Mouse (Mus musculus) thymus, adult 2 months (tissue): ENCODE measurements at regions not wholly inside any gene's neighbourhood (a gene's known extent, or its start where the extent isn't known, plus 50 kb on each side); places are given as distances from the start of the nearest gene placed in this dataset.

Source experiments
- DNase-seq: peaks from one replicate; pipeline ENCODE4 v3.0.0; 2021
- H3K27ac ChIP-seq: fragments of 200-500 bp; 2 replicates; pipeline ENCODE4 v1.5.1; 2012; ENCODE audit warnings: low read length, control low read depth; ENCODE audit not compliant: control insufficient read depth, insufficient read depth
- H3K27me3 ChIP-seq: fragments of 200-500 bp; 2 replicates; pipeline ENCODE4 v1.6.1; 2012; ENCODE audit warnings: mild to moderate bottlenecking, low read length, moderate library complexity, mixed read lengths; ENCODE audit not compliant: control insufficient read depth, insufficient read depth
- H3K36me3 ChIP-seq: fragments of 200-500 bp; 2 replicates; pipeline ENCODE4 v1.6.1; 2012; ENCODE audit warnings: mild to moderate bottlenecking, low read length, moderate library complexity; ENCODE audit not compliant: control insufficient read depth, insufficient read depth
- H3K4me1 ChIP-seq: fragments of 200-500 bp; replicated peaks from 2 replicates; pipeline ENCODE4 v1.6.1; 2012; ENCODE audit warnings: low read length; ENCODE audit not compliant: control insufficient read depth, insufficient read depth
- H3K4me3 ChIP-seq: fragments of 200-500 bp; 2 replicates; pipeline ENCODE4 v1.5.1; 2012; ENCODE audit warnings: mild to moderate bottlenecking, low read length, control low read depth, moderate library complexity; ENCODE audit not compliant: control insufficient read depth, insufficient read depth
- CTCF ChIP-seq: fragments of 200-500 bp; IDR thresholded peaks from 2 replicates; pipeline ENCODE4 v1.5.1; 2012; ENCODE audit warnings: mild to moderate bottlenecking, control low read depth, low read length, moderate library complexity, borderline replicate concordance; ENCODE audit not compliant: control insufficient read depth, poor library complexity, insufficient read depth; ENCODE audit errors: extremely low read depth
- POLR2A ChIP-seq: fragments of 200-500 bp; IDR thresholded peaks from 2 replicates; pipeline ENCODE4 v1.6.1; 2012; ENCODE audit warnings: mild to moderate bottlenecking, low read length, control low read depth, moderate library complexity; ENCODE audit not compliant: control insufficient read depth, poor library complexity, insufficient read depth; ENCODE audit errors: extremely low read depth
- WGBS: fragments of 180-500 bp; shearing (Covaris S2); methylation state at CpG from one replicate; pipeline ENCODE4 v1.1.7; 2018; 5-methylcytosine and 5-hydroxymethylcytosine counted together

- no peak overlapping the region for H3K4me3 ChIP-seq
- no peaks in the 10 kb centered on the region for H3K36me3 ChIP-seq
- no peaks in the 10 kb centered on the region for H3K27me3 ChIP-seq
- TF ChIP-seq CTCF, result no peak
- TF ChIP-seq POLR2A, result no peak
- no peak for DNase-seq
- H3K4me1 ChIP-seq, result no peaks in the 10 kb centered on the region
- WGBS, result 80% methylated on average over 22 of the region's 22 CpGs
- H3K27ac ChIP-seq, result no peak overlapping the region
These were observed 61.9 kb upstream of the Unc5b start for GRCm38 (mm10) chr10:60893130-60893809.

- H3K4me3 ChIP-seq, result no peak overlapping the region
- DNase-seq, result no peak
- H3K27me3 ChIP-seq, result no peaks in the 10 kb centered on the region
- no peaks in the 10 kb centered on the region for H3K36me3 ChIP-seq
- H3K4me1 ChIP-seq, result no peaks in the 10 kb centered on the region
- no peak overlapping the region for H3K27ac ChIP-seq
- TF ChIP-seq CTCF (no peak), POLR2A (no peak)
- WGBS, result 17% methylated on average over 4 of the region's 4 CpGs
These were observed 61.3 kb upstream of the Unc5b start for GRCm38 (mm10) chr10:60892730-60893129.

- H3K27ac ChIP-seq, result no peak overlapping the region
- no peak for TF ChIP-seq POLR2A
- TF ChIP-seq CTCF, result no peak
- WGBS, result 90% methylated on average over 13 of the region's 13 CpGs
- H3K36me3 ChIP-seq, result no peaks in the 10 kb centered on the region
- no peak overlapping the region for H3K4me3 ChIP-seq
- no peaks in the 10 kb centered on the region for H3K4me1 ChIP-seq
- H3K27me3 ChIP-seq, result no peaks in the 10 kb centered on the region
- DNase-seq, result no peak
These were observed 60.2 kb upstream of the Unc5b start for GRCm38 (mm10) chr10:60891476-60892170.

GRCm38 (mm10) chr10:60889792-60890191 lies 58.4 kb upstream of the Unc5b start:
- TF ChIP-seq POLR2A (no peak), CTCF (no peak)
- 92% methylated on average over 13 of the region's 13 CpGs for WGBS
- Histone ChIP-seq H3K27me3 (no peaks in the 10 kb centered on the region), H3K36me3 (no peaks in the 10 kb centered on the region), H3K4me3 (no peak overlapping the region), H3K27ac (no peak overlapping the region), H3K4me1 (no peaks in the 10 kb centered on the region)
- DNase-seq, result no peak

- no peak overlapping the region for H3K27ac ChIP-seq
- no peaks in the 10 kb centered on the region for H3K36me3 ChIP-seq
- DNase-seq, result no peak
- no peak for TF ChIP-seq POLR2A
- H3K27me3 ChIP-seq, result no peaks in the 10 kb centered on the region
- H3K4me1 ChIP-seq, result no peaks in the 10 kb centered on the region
- WGBS, result 23% methylated on average over 7 of the region's 7 CpGs
- H3K4me3 ChIP-seq, result no peak overlapping the region
These were observed 57.2 kb upstream of the Unc5b start for GRCm38 (mm10) chr10:60888541-60888940.

GRCm38 (mm10) chr10:60885348-60886275 lies 54.2 kb upstream of the Unc5b start:
- H3K36me3 ChIP-seq, result no peaks in the 10 kb centered on the region
- no peak overlapping the region for H3K4me3 ChIP-seq
- H3K4me1 ChIP-seq, result no peaks in the 10 kb centered on the region
- no peak for TF ChIP-seq CTCF
- TF ChIP-seq POLR2A, result no peak
- WGBS, result 56% methylated on average over 25 of the region's 25 CpGs
- no peak for DNase-seq
- no peak overlapping the region for H3K27ac ChIP-seq
- no peaks in the 10 kb centered on the region for H3K27me3 ChIP-seq
